Mouse (Mus musculus): ENCODE measurements at regions not wholly inside any gene's neighbourhood (a gene's known extent, or its start where the extent isn't known, plus 50 kb on each side); places are given as distances from the start of the nearest gene placed in this dataset.

- H3K27me3 ChIP-seq (ENCODE audit: insufficient read depth, poor library complexity, severe bottlenecking) = no peaks in the 10 kb centered on the region
- WGBS = 65% methylated on average over 6 of the region's 6 CpGs
Measured at GRCm38 (mm10) chr16:24185989-24186388, 197.3 kb upstream of the Bcl6 start.

GRCm38 (mm10) chr16:24184846-24185245 is 196.2 kb upstream of the Bcl6 start:
- DNase-seq (ENCODE audit: low spot score) = no peak
- Histone ChIP-seq H3K9me3 (no peaks in the 10 kb centered on the region), H3K36me3 (no peaks in the 10 kb centered on the region), H3K4me3 (no peak overlapping the region), H3K27ac (no peak overlapping the region), H3K27me3 (ENCODE audit: insufficient read depth, poor library complexity, severe bottlenecking) (no peaks in the 10 kb centered on the region), H3K4me1 (peaks cover 25% of the 10 kb centered on the region; the same call in 1 of the 2 replicates)
- WGBS = 77% methylated on average over 4 of the region's 4 CpGs

More at GRCm38 (mm10) chr16:24185989-24186388, 197.3 kb upstream of the Bcl6 start:
- Histone ChIP-seq H3K9me3 (no peaks in the 10 kb centered on the region), H3K27ac (no peak overlapping the region), H3K4me3 (no peak overlapping the region), H3K4me1 (peaks cover 17% of the 10 kb centered on the region; the same call in 1 of the 2 replicates), H3K36me3 (no peaks in the 10 kb centered on the region)
- no peak for DNase-seq (ENCODE audit: low spot score)

- WGBS = 38% methylated on average over 3 of the region's 3 CpGs
- Histone ChIP-seq H3K9me3 (no peaks in the 10 kb centered on the region), H3K36me3 (no peaks in the 10 kb centered on the region), H3K27me3 (ENCODE audit: insufficient read depth, poor library complexity, severe bottlenecking) (no peaks in the 10 kb centered on the region), H3K27ac (no peak overlapping the region), H3K4me1 (peaks cover 26% of the 10 kb centered on the region; the same call in 1 of the 2 replicates), H3K4me3 (no peak overlapping the region)
- no peak for DNase-seq (ENCODE audit: low spot score)
Measured at GRCm38 (mm10) chr16:24183216-24183615, 194.6 kb upstream of the Bcl6 start.

- no peak for DNase-seq (ENCODE audit: low spot score)
- Histone ChIP-seq H3K4me3 (no peak overlapping the region), H3K9me3 (no peaks in the 10 kb centered on the region), H3K27me3 (ENCODE audit: insufficient read depth, poor library complexity, severe bottlenecking) (no peaks in the 10 kb centered on the region), H3K27ac (no peak overlapping the region), H3K36me3 (no peaks in the 10 kb centered on the region), H3K4me1 (peaks cover 24% of the 10 kb centered on the region)
- 80% methylated on average over 3 of the region's 3 CpGs for WGBS
Measured at GRCm38 (mm10) chr16:24181388-24181787, 192.7 kb upstream of the Bcl6 start.

- 52% methylated on average over 5 of the region's 5 CpGs for WGBS
- no peak overlapping the region for H3K27ac ChIP-seq
- DNase-seq (ENCODE audit: low spot score) = no peak
- H3K9me3 ChIP-seq = no peaks in the 10 kb centered on the region
- H3K4me1 ChIP-seq = peaks cover 27% of the 10 kb centered on the region
- H3K36me3 ChIP-seq = no peaks in the 10 kb centered on the region
- H3K4me3 ChIP-seq = no peak overlapping the region
- no peaks in the 10 kb centered on the region for H3K27me3 ChIP-seq (ENCODE audit: insufficient read depth, poor library complexity, severe bottlenecking)
Measured at GRCm38 (mm10) chr16:24180666-24181065, 192.0 kb upstream of the Bcl6 start.

GRCm38 (mm10) chr16:24177564-24177963 is 188.9 kb upstream of the Bcl6 start:
- no peak overlapping the region for H3K4me3 ChIP-seq
- H3K9me3 ChIP-seq = no peaks in the 10 kb centered on the region
- DNase-seq (ENCODE audit: low spot score) = no peak
- H3K27me3 ChIP-seq (ENCODE audit: insufficient read depth, poor library complexity, severe bottlenecking) = 0 out of 2 replicates have a peak, but pooled peaks cover 13% of the 10 kb centered on the region
- peaks cover 20% of the 10 kb centered on the region for H3K4me1 ChIP-seq
- H3K27ac ChIP-seq = no peak overlapping the region
- 76% methylated on average over 2 of the region's 2 CpGs for WGBS
- H3K36me3 ChIP-seq = no peaks in the 10 kb centered on the region

GRCm38 (mm10) chr16:24177131-24177530 is 188.5 kb upstream of the Bcl6 start:
- Histone ChIP-seq H3K4me1 (peaks cover 20% of the 10 kb centered on the region), H3K4me3 (no peak overlapping the region), H3K9me3 (no peaks in the 10 kb centered on the region), H3K36me3 (no peaks in the 10 kb centered on the region), H3K27me3 (ENCODE audit: insufficient read depth, poor library complexity, severe bottlenecking) (0 out of 2 replicates have a peak, but pooled peaks cover 13% of the 10 kb centered on the region), H3K27ac (no peak overlapping the region)
- no peak for DNase-seq (ENCODE audit: low spot score)
- WGBS = 63% methylated on average over 7 of the region's 7 CpGs

- 35% methylated on average over 2 of the region's 2 CpGs for WGBS
- Histone ChIP-seq H3K27ac (no peak overlapping the region), H3K9me3 (no peaks in the 10 kb centered on the region), H3K27me3 (ENCODE audit: insufficient read depth, poor library complexity, severe bottlenecking) (0 out of 2 replicates have a peak, but pooled peaks cover 13% of the 10 kb centered on the region), H3K4me1 (peaks cover 20% of the 10 kb centered on the region), H3K4me3 (no peak overlapping the region), H3K36me3 (no peaks in the 10 kb centered on the region)
- no peak for DNase-seq (ENCODE audit: low spot score)
Measured at GRCm38 (mm10) chr16:24176057-24176456, 187.4 kb upstream of the Bcl6 start.

GRCm38 (mm10) chr16:24175235-24175760 is 186.6 kb upstream of the Bcl6 start:
- Histone ChIP-seq H3K27me3 (ENCODE audit: insufficient read depth, poor library complexity, severe bottlenecking) (0 out of 2 replicates have a peak, but pooled peaks cover 13% of the 10 kb centered on the region), H3K9me3 (no peaks in the 10 kb centered on the region), H3K4me1 (peaks cover 17% of the 10 kb centered on the region), H3K27ac (no peak overlapping the region), H3K36me3 (no peaks in the 10 kb centered on the region), H3K4me3 (no peak overlapping the region)
- DNase-seq (ENCODE audit: low spot score) = no peak
- 73% methylated on average over 9 of the region's 9 CpGs for WGBS

- 76% methylated on average over 3 of the region's 3 CpGs for WGBS
- Histone ChIP-seq H3K27me3 (ENCODE audit: insufficient read depth, poor library complexity, severe bottlenecking) (0 out of 2 replicates have a peak, but pooled peaks cover 13% of the 10 kb centered on the region), H3K27ac (no peak overlapping the region), H3K4me3 (no peak overlapping the region), H3K9me3 (no peaks in the 10 kb centered on the region), H3K36me3 (no peaks in the 10 kb centered on the region), H3K4me1 (peaks cover 11% of the 10 kb centered on the region; the same call in 1 of the 2 replicates)
- no peak for DNase-seq (ENCODE audit: low spot score)
Measured at GRCm38 (mm10) chr16:24174595-24174994, 185.9 kb upstream of the Bcl6 start.

- DNase-seq (ENCODE audit: low spot score) = no peak
- Histone ChIP-seq H3K27ac (no peak overlapping the region), H3K4me1 (peaks cover 11% of the 10 kb centered on the region; the same call in 1 of the 2 replicates), H3K4me3 (no peak overlapping the region), H3K9me3 (no peaks in the 10 kb centered on the region), H3K27me3 (ENCODE audit: insufficient read depth, poor library complexity, severe bottlenecking) (0 out of 2 replicates have a peak, but pooled peaks cover 13% of the 10 kb centered on the region), H3K36me3 (no peaks in the 10 kb centered on the region)
- WGBS = 78% methylated on average over 5 of the region's 5 CpGs
Measured at GRCm38 (mm10) chr16:24173783-24174518, 185.3 kb upstream of the Bcl6 start.

- Histone ChIP-seq H3K27me3 (ENCODE audit: insufficient read depth, poor library complexity, severe bottlenecking) (0 out of 2 replicates have a peak, but pooled peaks cover 13% of the 10 kb centered on the region), H3K4me1 (peaks cover 11% of the 10 kb centered on the region; the same call in 1 of the 2 replicates), H3K4me3 (no peak overlapping the region), H3K27ac (no peak overlapping the region), H3K36me3 (no peaks in the 10 kb centered on the region), H3K9me3 (no peaks in the 10 kb centered on the region)
- 85% methylated on average over 2 of the region's 2 CpGs for WGBS
- DNase-seq (ENCODE audit: low spot score) = no peak
Measured at GRCm38 (mm10) chr16:24172653-24173052, 184.0 kb upstream of the Bcl6 start.

- 76% methylated on average over 5 of the region's 5 CpGs for WGBS
- no peak for DNase-seq (ENCODE audit: low spot score)
Measured at GRCm38 (mm10) chr16:24172065-24172464, 183.4 kb upstream of the Bcl6 start.

More at GRCm38 (mm10) chr16:24172065-24172464, 183.4 kb upstream of the Bcl6 start:
- no peak overlapping the region for H3K4me3 ChIP-seq
- no peak overlapping the region for H3K27ac ChIP-seq
- H3K36me3 ChIP-seq = no peaks in the 10 kb centered on the region
- H3K27me3 ChIP-seq (ENCODE audit: insufficient read depth, poor library complexity, severe bottlenecking) = 0 out of 2 replicates have a peak, but pooled peaks cover 13% of the 10 kb centered on the region
- 0 out of 2 replicates have a peak, but pooled peaks cover 7% of the 10 kb centered on the region for H3K4me1 ChIP-seq
- H3K9me3 ChIP-seq = no peaks in the 10 kb centered on the region

Measured in heart, embryonic 10.5 days (tissue).